Mouse (Mus musculus): ENCODE data around the gene Stk11ip.

- TF ChIP-seq CTCF (conservative IDR thresholded peaks at IDR 0.05; ENCODE audit: low read length) (no peak), NANOG (IDR thresholded peaks at IDR 0.05; ENCODE audit: borderline replicate concordance, low read length) (no peak)
These were observed 34.9 kb downstream of the Stk11ip start for GRCm38 (mm10) chr1:75556143-75556781.

Data from E14TG2a.4 (cell line).